Mouse (Mus musculus) spleen, adult 2 months (tissue): ENCODE measurements at regions not wholly inside any gene's neighbourhood (a gene's known extent, or its start where the extent isn't known, plus 50 kb on each side); places are given as distances from the start of the nearest gene placed in this dataset.

Source experiments
- DNase-seq, 2 experiments: peaks; one replicate each; pipeline versions ENCODE4 v3.0.0 to v3.0.0-alpha.2; 2012 to 2021; ENCODE audit warnings: low spot score in 2 of 2, low read depth in 1 of 2
- H3K27ac ChIP-seq: fragments of 200-500 bp; 2 replicates; pipeline ENCODE4 v1.5.1; 2012; ENCODE audit warnings: low read length, inconsistent platforms; ENCODE audit not compliant: insufficient read depth
- H3K27me3 ChIP-seq: fragments of 200-500 bp; 2 replicates; pipeline ENCODE4 v1.6.1; 2012; ENCODE audit warnings: mild to moderate bottlenecking, moderate library complexity, low read length, inconsistent platforms; ENCODE audit not compliant: control insufficient read depth, insufficient read depth
- H3K36me3 ChIP-seq: fragments of 200-500 bp; 2 replicates; pipeline ENCODE4 v1.6.1; 2012; ENCODE audit warnings: mild to moderate bottlenecking, low read length, inconsistent platforms; ENCODE audit not compliant: control insufficient read depth, insufficient read depth
- H3K4me1 ChIP-seq: fragments of 200-500 bp; 2 replicates; pipeline ENCODE4 v1.6.1; 2011; ENCODE audit warnings: inconsistent platforms; ENCODE audit not compliant: control insufficient read depth, insufficient read depth, insufficient read length
- H3K4me3 ChIP-seq: fragments of 200-500 bp; 2 replicates; pipeline ENCODE4 v1.5.1; 2011; ENCODE audit warnings: mild to moderate bottlenecking, inconsistent platforms; ENCODE audit not compliant: insufficient read depth, insufficient read length; ENCODE audit errors: extremely low read depth
- CTCF ChIP-seq: fragments of 200-500 bp; IDR thresholded peaks from 2 replicates; pipeline ENCODE4 v1.5.1; 2011; ENCODE audit warnings: mild to moderate bottlenecking, inconsistent platforms; ENCODE audit not compliant: insufficient read depth, insufficient read length, insufficient replicate concordance; ENCODE audit errors: extremely low read depth
- POLR2A ChIP-seq: fragments of 200-500 bp; IDR thresholded peaks from 2 replicates; pipeline ENCODE4 v1.6.1; 2011; ENCODE audit warnings: low read depth, low read length, inconsistent platforms
- WGBS: fragments of 180-500 bp; shearing (Covaris S2); methylation state at CpG from one replicate; pipeline ENCODE4 v1.1.7; 2018; 5-methylcytosine and 5-hydroxymethylcytosine counted together

GRCm38 (mm10) chr14:76856591-76856990 lies 180.0 kb upstream of the Ccdc122 start:
- no peak for DNase-seq
- Histone ChIP-seq H3K36me3 (no peaks in the 10 kb centered on the region), H3K4me3 (no peak overlapping the region), H3K4me1 (peaks cover under 1% of the 10 kb centered on the region; the same call in 1 of the 2 replicates), H3K27me3 (no peaks in the 10 kb centered on the region), H3K27ac (no peak overlapping the region)
- 47% methylated on average over 8 of the region's 8 CpGs for WGBS
- TF ChIP-seq POLR2A, result no peak
- no peak for TF ChIP-seq CTCF

GRCm38 (mm10) chr14:76854965-76855364 lies 181.6 kb upstream of the Ccdc122 start:
- TF ChIP-seq POLR2A, result no peak
- TF ChIP-seq CTCF, result no peak
- Histone ChIP-seq H3K4me1 (peaks cover 4% of the 10 kb centered on the region; the same call in 1 of the 2 replicates), H3K36me3 (no peaks in the 10 kb centered on the region)

GRCm38 (mm10) chr14:76851473-76852214 lies 184.9 kb upstream of the Ccdc122 start:
- peaks cover 4% of the 10 kb centered on the region; the same call in 1 of the 2 replicates for H3K4me1 ChIP-seq
- no peak overlapping the region for H3K4me3 ChIP-seq
- DNase-seq, result peak in 1 of 2 experiments; percentile 6
- H3K27me3 ChIP-seq, result no peaks in the 10 kb centered on the region
- TF ChIP-seq CTCF (no peak), POLR2A (no peak)
- H3K27ac ChIP-seq, result no peak overlapping the region
- no peaks in the 10 kb centered on the region for H3K36me3 ChIP-seq
- WGBS, result 10% methylated on average over 10 of the region's 10 CpGs

More at GRCm38 (mm10) chr14:76854965-76855364, 181.6 kb upstream of the Ccdc122 start:
- no peak overlapping the region for H3K27ac ChIP-seq
- no peak overlapping the region for H3K4me3 ChIP-seq
- H3K27me3 ChIP-seq, result no peaks in the 10 kb centered on the region
- WGBS, result 92% methylated on average over 11 of the region's 11 CpGs
- no peak for DNase-seq

GRCm38 (mm10) chr14:76850641-76851040 lies 185.9 kb upstream of the Ccdc122 start:
- Histone ChIP-seq H3K4me1 (peaks cover 4% of the 10 kb centered on the region; the same call in 1 of the 2 replicates), H3K27ac (no peak overlapping the region), H3K36me3 (no peaks in the 10 kb centered on the region), H3K27me3 (no peaks in the 10 kb centered on the region), H3K4me3 (no peak overlapping the region)
- DNase-seq, result no peak
- no peak for TF ChIP-seq POLR2A
- no peak for TF ChIP-seq CTCF
- 90% methylated on average over 4 of the region's 4 CpGs for WGBS

- TF ChIP-seq CTCF (no peak), POLR2A (no peak)
- H3K4me3 ChIP-seq, result no peak overlapping the region
- H3K27ac ChIP-seq, result no peak overlapping the region
- peaks cover 4% of the 10 kb centered on the region; the same call in 1 of the 2 replicates for H3K4me1 ChIP-seq
- no peaks in the 10 kb centered on the region for H3K27me3 ChIP-seq
- no peak for DNase-seq
- 65% methylated on average over 13 of the region's 13 CpGs for WGBS
- H3K36me3 ChIP-seq, result no peaks in the 10 kb centered on the region
Observed at GRCm38 (mm10) chr14:76850051-76850450, 186.5 kb upstream of the Ccdc122 start.

- H3K36me3 ChIP-seq, result no peaks in the 10 kb centered on the region
- no peak for TF ChIP-seq POLR2A
- TF ChIP-seq CTCF, result no peak
- 92% methylated on average over 6 of the region's 6 CpGs for WGBS
- H3K4me3 ChIP-seq, result no peak overlapping the region
- H3K4me1 ChIP-seq, result peaks cover 4% of the 10 kb centered on the region; the same call in 1 of the 2 replicates
- DNase-seq, result no peak
- H3K27me3 ChIP-seq, result no peaks in the 10 kb centered on the region
- H3K27ac ChIP-seq, result no peak overlapping the region
Observed at GRCm38 (mm10) chr14:76849636-76850035, 186.9 kb upstream of the Ccdc122 start.

- Histone ChIP-seq H3K4me1 (peaks cover 4% of the 10 kb centered on the region; the same call in 1 of the 2 replicates), H3K4me3 (no peak overlapping the region), H3K36me3 (no peaks in the 10 kb centered on the region), H3K27me3 (no peaks in the 10 kb centered on the region), H3K27ac (no peak overlapping the region)
- no peak for DNase-seq
- WGBS, result 90% methylated on average over 3 of the region's 3 CpGs
- no peak for TF ChIP-seq CTCF
- no peak for TF ChIP-seq POLR2A
Observed at GRCm38 (mm10) chr14:76849071-76849470, 187.5 kb upstream of the Ccdc122 start.
